Mouse (Mus musculus) G1E (cell line): Measurements from ENCODE around the gene Ppp2r5c. TPM values are rescaled to one million over a fixed set of nuclear protein-coding genes. Genes with fewer than 3 reads are reported as not detected.

Source experiments
- ATAC-seq: 2 replicates; pipeline ENCODE4 v1.8.0; 2016; ENCODE audit warnings: mild to moderate bottlenecking; ENCODE audit not compliant: insufficient number of reproducible peaks, poor library complexity, low FRiP score, severe bottlenecking; ENCODE audit errors: extremely low read depth
- DNase-seq: peaks from one replicate; pipeline ENCODE4 v3.0.0; 2012; ENCODE audit warnings: low spot score
- H3K27me3 ChIP-seq: 2 replicates; pipeline ENCODE4 v1.6.1; 2012; ENCODE audit warnings: mild to moderate bottlenecking, low read length, inconsistent platforms; ENCODE audit not compliant: insufficient read depth
- H3K36me3 ChIP-seq: replicated peaks from 2 replicates; pipeline ENCODE3; 2012; ENCODE audit warnings: mild to moderate bottlenecking, inconsistent platforms
- H3K4me1 ChIP-seq: 2 replicates; pipeline ENCODE4 v1.6.1; 2012; ENCODE audit warnings: low read depth, low read length, inconsistent platforms, mixed read lengths; ENCODE audit not compliant: insufficient read depth
- H3K4me3 ChIP-seq: 2 replicates; pipeline ENCODE4 v1.5.1; 2012; ENCODE audit warnings: low read depth, mild to moderate bottlenecking, inconsistent platforms, low read length, moderate library complexity, mixed read lengths
- H3K9me3 ChIP-seq: replicated peaks from 2 replicates; pipeline ENCODE4 v1.6.1; 2012; ENCODE audit warnings: inconsistent platforms
- CTCF ChIP-seq: IDR thresholded peaks from 2 replicates; pipeline ENCODE4 v1.5.1; 2012; ENCODE audit warnings: low read depth, low read length, inconsistent platforms, mixed read lengths
- GATA1 ChIP-seq: IDR thresholded peaks from 2 replicates; pipeline ENCODE4 v1.6.1; 2012; ENCODE audit warnings: borderline replicate concordance, low read length, inconsistent platforms, mixed read lengths
- GATA2 ChIP-seq: IDR thresholded peaks from 2 replicates; pipeline ENCODE4 v1.6.1; 2012; ENCODE audit warnings: low read depth, low read length, inconsistent platforms, borderline replicate concordance
- POLR2AphosphoS5 ChIP-seq: IDR thresholded peaks from 2 replicates; pipeline ENCODE4 v1.6.1; 2012; ENCODE audit warnings: low read depth, low read length, inconsistent platforms; ENCODE audit not compliant: insufficient replicate concordance
- polyA plus RNA-seq: library from polyadenylated mRNA; stranded (reverse); fragments of >175 nt; gene quantifications from 2 replicates; pipeline ENCODE4 v1.2.3, GENCODE M21; 2012
- total RNA-seq, 2 experiments: library from RNA; stranded (forward) in 1 of 2; stranded (reverse) in 1 of 2; fragments of 200-1000 nt in 1 of 2; fragments of >200 nt in 1 of 2; fragmentation: Nextera tagmentation in 1 of 2; gene quantifications; 2 replicates each; pipeline ENCODE4 v1.2.3; 2014 to 2017

Ppp2r5c gene
- total and polyA plus RNA-seq, 3 experiments: 30.6 to 282 (median 192) TPM

GRCm38 (mm10) chr12:110630056-110630455, 183.1 kb downstream of the Ppp2r5c start:
- H3K4me3 ChIP-seq: no peak overlapping the region
- no peaks in the 10 kb centered on the region for H3K9me3 ChIP-seq
- ATAC-seq (no peak), DNase-seq (no peak)
- H3K27me3 ChIP-seq: no peaks in the 10 kb centered on the region
- H3K4me1 ChIP-seq: no peaks in the 10 kb centered on the region
- TF ChIP-seq CTCF (no peak), GATA1 (no peak), GATA2 (no peak), POLR2AphosphoS5 (no peak)
- H3K36me3 ChIP-seq: peaks cover 100% of the 10 kb centered on the region

Other genes starting within 250 kb of the Ppp2r5c start
- gene Dio3, start 168.1 kb upstream of the Ppp2r5c start, total RNA-seq (2014; fragmentation: Nextera tagmentation): not detected in 2 replicates
- gene Dio3, start 168.1 kb upstream of the Ppp2r5c start, total RNA-seq (2017): 0.11 TPM in 1 of 2 replicates, not detected in the other
- gene Dio3, start 168.1 kb upstream of the Ppp2r5c start, polyA plus RNA-seq: not detected in 2 replicates
- 344 and 349 TPM in 2 replicates for gene Dync1h1, start 154.3 kb downstream of the Ppp2r5c start, total RNA-seq (2014; fragmentation: Nextera tagmentation)
- 112 and 118 TPM in 2 replicates for gene Dync1h1, start 154.3 kb downstream of the Ppp2r5c start, total RNA-seq (2017)
- 231 and 251 TPM in 2 replicates for gene Dync1h1, start 154.3 kb downstream of the Ppp2r5c start, polyA plus RNA-seq
- gene 1700001K19Rik, start 235.5 kb downstream of the Ppp2r5c start, total RNA-seq (2014; fragmentation: Nextera tagmentation): not detected in 2 replicates
- 0.17 TPM in 1 of 2 replicates, not detected in the other for gene 1700001K19Rik, start 235.5 kb downstream of the Ppp2r5c start, total RNA-seq (2017)
- gene 1700001K19Rik, start 235.5 kb downstream of the Ppp2r5c start, polyA plus RNA-seq: not detected in 2 replicates